Mouse (Mus musculus): ENCODE measurements around the gene Ankrd39.

GRCm38 (mm10) chr1:36560903-36561302, 13.7 kb upstream of the Ankrd39 start:
- TF ChIP-seq CTCF (IDR thresholded peaks at IDR 0.05) (no peak), EP300 (IDR thresholded peaks at IDR 0.05) (peak; percentile 72)
